ENCODE assay signal across 17 mouse cellular contexts in genomic region chr19:53801380-53801779, GRCm38 (mm10).
DNase-seq lines count a peak whose midpoint lies in the region; ATAC-seq and TF ChIP-seq lines count a peak whose summit lies in the region.
"Had no signal": no experiment of that assay in that cellular context is flagged by ENCODE, and none has a peak within 500 bp of the region (broad histone marks: within the 10 kb centered on the region; RNA-seq: fewer than 3 reads in every experiment).

No protein-coding gene starts in this region.

- no peaks in the 10 kb centered on the region for H3K9me3 ChIP-seq in heart, embryonic 11.5 days (replicated peaks; ENCODE audit: control insufficient read depth, low read length)
- no peaks in the 10 kb centered on the region for H3K9me3 ChIP-seq in liver, embryonic 12.5 days (replicated peaks)
- H3K9me3 ChIP-seq in stomach, postnatal 0 days (ENCODE audit: control insufficient read depth, low read length) = no peaks in the 10 kb centered on the region
- H3K9me3 ChIP-seq: hindbrain, embryonic 15.5 days; limb, embryonic 15.5 days; midbrain, embryonic 10.5 days had no signal

- intact Hi-C loops in left cerebral cortex, postnatal 36 days (cut with DNase I) = no loop called here

- no peak overlapping the region for H3K4me3 ChIP-seq in heart, embryonic 11.5 days (ENCODE audit: low read depth, low read length)
- no peak overlapping the region for H3K4me3 ChIP-seq in layer of hippocampus, adult 2 months
- no peak overlapping the region for H3K4me3 ChIP-seq in liver, embryonic 12.5 days
- H3K4me3 ChIP-seq in stomach, postnatal 0 days (ENCODE audit: low read depth, low read length) = no peak overlapping the region
- H3K4me3 ChIP-seq: hindbrain, embryonic 15.5 days; limb, embryonic 15.5 days; midbrain, embryonic 10.5 days had no signal

- peak overlapping the region; percentile 81 for H3K27ac ChIP-seq in heart, embryonic 11.5 days (ENCODE audit: low read depth, low read length)
- 0 out of 2 replicates have a peak overlapping the region, but pooled peaks have one; percentile 9 for H3K27ac ChIP-seq in layer of hippocampus, adult 2 months
- H3K27ac ChIP-seq in liver, embryonic 12.5 days = peak overlapping the region; percentile 81
- peak overlapping the region; percentile 45 for H3K27ac ChIP-seq in stomach, postnatal 0 days (replicated peaks)
- H3K27ac ChIP-seq: hindbrain, embryonic 15.5 days; limb, embryonic 15.5 days; midbrain, embryonic 10.5 days had no signal

- DNase-seq in heart, adult 11 months = no peak
- no peak for DNase-seq in layer of hippocampus, adult 2 months (ENCODE audit: low spot score in 2 of 2)
- DNase-seq in layer of hippocampus, adult 9-11 months = no peak
- DNase-seq in stomach, postnatal 0 days (ENCODE audit: low spot score) = no peak
- DNase-seq in left cerebral cortex, postnatal 36 days (ENCODE audit: low spot score in 2 of 2) = no peak
- DNase-seq: adrenal gland, postnatal 10 days; cerebellum, adult 11-12 months; cerebellum, postnatal 36 days; kidney, adult 2 months; kidney, postnatal 25 days; thymus, postnatal 14 days had no signal

- 61% methylated on average over 5 of the region's 5 CpGs for WGBS in heart, embryonic 11.5 days (ENCODE audit: insufficient replicate concordance)
- 69% methylated on average over 5 of the region's 5 CpGs for WGBS in liver, embryonic 12.5 days (ENCODE audit: insufficient replicate concordance)
- whole genome bisulfite sequencing in stomach, postnatal 0 days = 76% methylated on average over 5 of the region's 5 CpGs

- TF ChIP-seq EP300 in stomach, postnatal 0 days (optimal IDR thresholded peaks at IDR 0.05) = no peak

- no peak for TF ChIP-seq CTCF in layer of hippocampus, adult 2 months (conservative IDR thresholded peaks at IDR 0.05)
- TF ChIP-seq CTCF in stomach, postnatal 0 days (IDR thresholded peaks at IDR 0.05; ENCODE audit: low read depth) = no peak

- peaks cover 72% of the 10 kb centered on the region for H3K4me1 ChIP-seq in heart, embryonic 11.5 days (ENCODE audit: control insufficient read depth, insufficient read depth, low read length)
- peaks cover 80% of the 10 kb centered on the region for H3K4me1 ChIP-seq in liver, embryonic 12.5 days
- H3K4me1 ChIP-seq in stomach, postnatal 0 days (replicated peaks; ENCODE audit: control insufficient read depth, insufficient read depth) = no peaks in the 10 kb centered on the region

- H3K4me2 ChIP-seq in heart, embryonic 11.5 days = 0 out of 2 replicates have a peak overlapping the region, but pooled peaks have one; percentile 14
- H3K4me2 ChIP-seq in liver, embryonic 12.5 days = peak overlapping the region; percentile 25; the same call in 1 of the 2 replicates
- no peak overlapping the region for H3K4me2 ChIP-seq in stomach, postnatal 0 days (replicated peaks; ENCODE audit: low read depth)
- H3K4me2 ChIP-seq: hindbrain, embryonic 15.5 days; limb, embryonic 15.5 days had no signal

- no peak for ATAC-seq in heart, embryonic 11.5 days (replicated peaks; ENCODE audit: insufficient number of reproducible peaks, low FRiP score, low TSS enrichment)
- no peak for ATAC-seq in liver, embryonic 12.5 days
- ATAC-seq in stomach, postnatal 0 days (ENCODE audit: low FRiP score, low TSS enrichment) = no peak
- ATAC-seq: forebrain, embryonic 14.5 days had no signal

- H3K9ac ChIP-seq in heart, embryonic 11.5 days (ENCODE audit: low read depth, low read length) = 0 out of 2 replicates have a peak overlapping the region, but pooled peaks have one; percentile 30
- peak overlapping the region; percentile 22; the same call in 1 of the 2 replicates for H3K9ac ChIP-seq in liver, embryonic 12.5 days
- no peak overlapping the region for H3K9ac ChIP-seq in stomach, postnatal 0 days (ENCODE audit: low read length)
- H3K9ac ChIP-seq: hindbrain, embryonic 15.5 days; limb, embryonic 15.5 days had no signal

- H3K36me3 ChIP-seq in heart, embryonic 11.5 days (ENCODE audit: control insufficient read depth, insufficient read depth, low read length) = no peaks in the 10 kb centered on the region
- no peaks in the 10 kb centered on the region for H3K36me3 ChIP-seq in liver, embryonic 12.5 days
- H3K36me3 ChIP-seq in stomach, postnatal 0 days (ENCODE audit: control insufficient read depth, insufficient read depth, low read length) = no peaks in the 10 kb centered on the region
- H3K36me3 ChIP-seq: hindbrain, embryonic 15.5 days; limb, embryonic 15.5 days; midbrain, embryonic 10.5 days had no signal

- H3K27me3 ChIP-seq in heart, embryonic 11.5 days (ENCODE audit: control insufficient read depth, insufficient read depth, low read length) = no peaks in the 10 kb centered on the region
- H3K27me3 ChIP-seq in liver, embryonic 12.5 days (replicated peaks) = no peaks in the 10 kb centered on the region
- no peaks in the 10 kb centered on the region for H3K27me3 ChIP-seq in stomach, postnatal 0 days (ENCODE audit: control insufficient read depth, insufficient read depth, low read length)
- H3K27me3 ChIP-seq: hindbrain, embryonic 15.5 days; limb, embryonic 15.5 days had no signal

Comparison
In these comparisons a context has a peak if more than half of its experiments do, and no peak if none do; other contexts are left out.
1. H3K27ac ChIP-seq: peak in every context shown above with its lines; median percentile 81 in heart, embryonic 11.5 days; 81 in liver, embryonic 12.5 days; 45 in stomach, postnatal 0 days; 9 in layer of hippocampus, adult 2 months.